Mouse (Mus musculus): ENCODE data around the gene Lsmem1.
"Not testable (repeated sequence)": the region's sequence is repeated elsewhere in the genome, so short reads cannot be mapped to it uniquely, and the experiment has no call there.

Gene Lsmem1

DNA sequence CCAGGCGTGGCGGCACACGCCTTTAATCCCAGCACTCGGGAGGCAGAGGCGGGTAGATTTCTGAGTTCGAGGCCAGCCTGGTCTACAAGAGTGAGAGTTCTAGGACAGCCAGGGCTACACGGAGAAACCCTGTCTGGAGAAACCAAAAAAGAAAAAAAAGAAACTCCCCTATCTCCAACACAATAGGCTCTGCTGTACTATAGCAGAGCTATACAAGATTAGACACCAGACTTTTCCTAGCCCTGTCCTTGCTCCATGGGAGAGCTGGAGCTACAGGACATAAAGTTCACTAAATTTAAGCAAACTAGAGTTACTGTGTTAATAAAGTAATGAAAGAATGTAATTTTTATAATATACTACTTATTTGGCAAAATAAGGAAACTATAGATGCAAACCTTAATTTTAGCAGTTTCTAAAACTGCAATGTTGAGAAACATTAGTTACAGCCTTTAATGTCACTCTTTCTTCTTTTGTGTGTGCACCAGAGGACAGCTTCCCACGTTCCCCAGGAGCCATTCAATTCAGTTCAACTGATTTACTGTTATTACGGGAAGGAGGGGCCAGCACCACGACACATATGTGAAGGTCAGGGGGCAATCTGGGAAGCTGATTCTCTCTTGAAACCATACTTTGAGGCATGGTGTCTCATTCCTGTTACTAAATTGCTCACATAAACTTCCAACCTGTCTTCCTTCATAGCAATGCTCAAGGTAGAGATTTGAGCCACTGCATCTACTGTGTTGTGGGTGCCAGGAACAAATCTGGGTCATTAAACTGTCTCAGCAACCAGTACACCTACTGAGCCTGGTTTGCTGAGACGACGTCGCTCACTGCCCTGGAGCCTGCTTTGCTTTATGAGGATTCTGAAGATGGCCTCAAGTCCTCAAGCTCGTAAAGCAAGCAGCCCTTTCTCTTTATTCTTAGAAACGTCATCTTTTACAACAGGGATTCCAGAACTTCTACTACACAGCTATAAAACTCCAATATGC is 15.9 kb upstream of the Lsmem1 start:
- no peak for DNase-seq (ENCODE audit: low spot score)

DNA sequence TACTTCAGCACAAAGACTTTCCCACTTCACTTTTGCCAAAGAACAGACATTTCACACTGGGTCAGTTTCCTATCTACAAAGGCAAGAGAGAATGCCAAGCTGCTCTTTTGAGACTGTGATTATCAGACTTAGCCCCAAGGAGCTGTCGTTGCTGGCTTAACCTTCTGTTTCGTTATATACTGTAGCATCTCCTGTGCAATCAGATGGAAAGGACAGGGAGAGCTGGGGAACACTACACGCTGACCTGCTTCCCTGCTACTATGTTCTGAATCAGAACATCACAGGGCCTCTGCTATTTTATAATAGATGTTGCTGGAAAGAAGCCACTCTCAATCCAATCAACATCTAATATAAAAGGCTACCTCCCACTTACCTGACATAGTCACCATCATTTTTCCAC is 9.8 kb upstream of the Lsmem1 start:
- DNase-seq (ENCODE audit: low spot score), result no peak

- no peak for DNase-seq (ENCODE audit: low spot score)
Observed at GRCm38 (mm10) chr12:40207909-40208308, 8.6 kb upstream of the Lsmem1 start.

GRCm38 (mm10) chr12:40202161-40203035 is 3.1 kb upstream of the Lsmem1 start:
- DNase-seq (ENCODE audit: low spot score), result no peak

DNA sequence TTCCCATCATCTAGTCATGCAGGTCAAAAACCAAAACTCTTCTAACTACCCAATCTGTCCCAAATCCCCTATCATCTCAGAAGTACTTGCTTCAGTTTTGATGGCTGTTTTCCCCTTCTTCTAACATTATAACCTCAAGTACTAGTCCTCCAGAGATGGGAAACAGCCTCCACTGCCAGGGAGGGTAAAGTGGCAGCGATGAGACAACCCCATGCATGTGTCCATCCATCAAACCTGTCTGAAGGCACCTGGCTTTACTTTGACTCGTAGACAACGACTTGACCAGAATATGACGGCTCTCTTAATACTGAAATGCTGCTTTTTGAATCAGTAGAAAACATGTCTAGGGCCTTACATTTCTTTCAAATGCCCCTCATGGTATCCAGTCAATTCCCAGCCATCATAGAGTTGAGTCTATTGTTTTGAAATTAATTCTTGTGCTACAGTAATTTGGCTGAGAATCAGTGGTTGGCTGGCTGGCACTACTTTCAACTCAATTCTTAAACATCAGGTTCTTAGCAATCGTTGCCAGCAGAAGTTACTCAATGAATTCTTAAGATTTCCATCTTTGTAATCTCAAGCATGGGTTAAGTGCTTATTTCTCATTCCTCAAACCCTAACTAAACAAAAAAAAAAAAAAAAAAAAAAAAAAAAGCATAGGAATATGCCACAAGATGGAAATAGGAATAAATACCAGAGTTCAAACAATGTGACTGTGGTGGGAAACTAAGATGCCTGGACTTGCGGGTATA is 1.4 kb upstream of the Lsmem1 start:
- DNase-seq (ENCODE audit: low spot score), result no peak

DNA sequence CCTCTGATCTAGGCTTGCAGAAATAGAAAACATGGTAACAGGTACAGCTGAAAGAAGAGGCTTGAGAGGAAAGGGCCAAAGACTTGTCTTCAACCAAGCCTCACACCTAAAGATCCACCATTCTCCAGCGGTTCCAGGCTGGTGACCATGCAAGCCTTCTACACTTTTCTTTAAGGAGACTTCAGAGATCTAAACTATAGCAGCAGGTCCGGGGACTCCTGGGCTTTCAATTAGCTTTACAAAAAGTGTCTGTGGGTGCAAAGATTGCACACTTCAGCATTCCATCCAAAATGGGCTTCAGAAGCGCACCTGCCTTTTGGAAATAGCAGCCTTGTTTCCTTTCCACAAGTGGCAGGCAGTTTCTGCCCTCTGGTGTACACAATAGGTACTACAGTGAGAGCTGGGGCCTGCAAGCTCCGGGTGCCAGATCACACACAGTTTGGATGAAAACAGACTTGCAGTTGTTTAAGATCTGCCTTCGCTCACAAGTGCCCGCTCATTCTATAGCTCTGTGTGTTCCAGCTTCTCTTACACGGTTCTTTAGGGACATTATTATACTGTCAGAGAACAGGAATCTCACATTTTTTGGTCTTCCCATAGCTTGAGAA is 609 bp upstream of the Lsmem1 start:
- DNase-seq (ENCODE audit: low spot score), result peak; percentile 47

DNA sequence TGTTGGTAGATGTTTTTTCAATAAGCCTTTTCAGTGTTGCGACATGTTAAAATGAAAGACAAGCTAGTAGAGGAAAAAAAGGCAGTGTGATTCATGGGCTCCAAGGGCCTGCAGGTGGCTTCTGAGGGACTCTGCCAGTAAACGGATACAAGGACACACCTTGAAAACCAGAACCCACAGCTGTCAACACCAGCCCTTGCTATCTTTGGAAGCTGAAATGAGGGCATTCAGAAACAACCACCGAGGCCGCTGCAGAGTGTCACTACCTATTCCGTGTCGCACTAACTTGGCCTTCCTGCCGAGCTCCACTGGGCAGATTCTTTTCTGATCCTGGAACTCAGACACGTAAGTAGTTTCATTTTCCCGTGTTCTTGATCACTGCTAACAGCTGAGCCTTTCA is 863 bp downstream of the Lsmem1 start:
- no peak for DNase-seq (ENCODE audit: low spot score)

- no peak for DNase-seq (ENCODE audit: low spot score)
Observed at GRCm38 (mm10) chr12:40198019-40198418, 1.3 kb downstream of the Lsmem1 start.

- DNase-seq (ENCODE audit: low spot score), result no peak
Observed at GRCm38 (mm10) chr12:40197511-40197910, 1.8 kb downstream of the Lsmem1 start.

DNA sequence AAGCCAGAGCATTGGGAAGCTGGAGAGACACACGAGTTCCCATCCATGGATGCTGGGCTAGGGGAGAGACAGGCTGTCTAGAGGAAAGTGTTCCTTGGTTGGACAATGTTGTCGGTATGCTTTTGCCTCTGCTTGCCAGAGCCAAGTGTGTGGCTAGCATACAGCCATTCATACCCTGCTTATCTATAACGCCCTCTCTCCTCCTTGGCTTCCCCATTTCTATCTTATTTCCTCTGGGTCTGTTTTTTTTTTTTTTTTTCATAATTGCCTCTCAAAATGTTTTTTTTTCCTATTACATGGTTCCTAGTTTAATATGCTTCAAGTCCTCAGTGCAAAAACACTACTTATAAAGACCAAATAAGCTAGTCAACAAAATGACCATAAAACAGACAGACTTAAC is 13.8 kb downstream of the Lsmem1 start:
- DNase-seq (ENCODE audit: low spot score), result no peak

- peak; percentile 14 for DNase-seq (ENCODE audit: low spot score)
Observed at GRCm38 (mm10) chr12:40177089-40177488, 22.2 kb downstream of the Lsmem1 start.

DNA sequence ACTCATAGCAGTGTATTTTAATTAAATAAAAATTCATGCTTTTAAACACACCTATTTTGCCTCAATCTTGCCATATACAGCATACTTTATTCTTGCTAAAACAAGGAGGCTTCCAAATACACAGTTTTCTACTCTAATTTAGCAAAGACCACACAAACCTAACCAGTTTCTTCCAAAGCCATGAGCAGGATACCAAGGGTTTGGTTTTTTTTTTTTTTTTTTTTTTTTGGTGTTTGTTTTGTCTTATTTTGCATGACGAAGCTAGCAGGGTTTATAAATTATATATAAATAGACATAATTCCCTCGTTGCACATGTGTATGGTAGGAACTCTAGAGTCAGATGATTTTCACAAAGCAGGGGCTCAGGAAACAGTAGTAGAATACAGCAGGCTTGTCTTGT is 23.1 kb downstream of the Lsmem1 start:
- DNase-seq (ENCODE audit: low spot score), result no peak

- not testable (repeated sequence) for DNase-seq (ENCODE audit: low spot score)
Observed at GRCm38 (mm10) chr12:40175171-40175570, 24.1 kb downstream of the Lsmem1 start.

DNA sequence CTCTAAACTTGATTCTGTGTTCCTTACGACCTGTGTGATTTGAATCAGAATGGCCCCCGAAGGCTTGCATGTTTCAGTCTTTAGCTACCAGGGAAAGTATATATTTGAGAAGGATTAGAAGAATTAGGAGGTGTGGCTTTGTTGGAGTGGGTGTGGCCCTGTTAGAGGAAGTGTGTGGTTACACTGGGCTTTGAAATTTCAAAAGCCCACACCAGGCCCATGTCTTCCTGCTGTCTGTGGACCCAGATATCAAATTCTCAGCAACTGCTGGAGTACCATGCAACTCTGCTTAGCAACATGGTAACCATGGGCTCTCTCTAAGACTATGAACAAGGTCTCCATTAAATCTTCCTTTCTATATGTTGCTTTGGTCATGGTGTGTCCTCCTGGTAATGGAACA is 27.7 kb downstream of the Lsmem1 start:
- DNase-seq (ENCODE audit: low spot score), result no peak

- no peak for DNase-seq (ENCODE audit: low spot score)
Observed at GRCm38 (mm10) chr12:40169675-40170074, 29.6 kb downstream of the Lsmem1 start.

- no peak for DNase-seq (ENCODE audit: low spot score)
Observed at GRCm38 (mm10) chr12:40164621-40165020, 34.7 kb downstream of the Lsmem1 start.

DNA sequence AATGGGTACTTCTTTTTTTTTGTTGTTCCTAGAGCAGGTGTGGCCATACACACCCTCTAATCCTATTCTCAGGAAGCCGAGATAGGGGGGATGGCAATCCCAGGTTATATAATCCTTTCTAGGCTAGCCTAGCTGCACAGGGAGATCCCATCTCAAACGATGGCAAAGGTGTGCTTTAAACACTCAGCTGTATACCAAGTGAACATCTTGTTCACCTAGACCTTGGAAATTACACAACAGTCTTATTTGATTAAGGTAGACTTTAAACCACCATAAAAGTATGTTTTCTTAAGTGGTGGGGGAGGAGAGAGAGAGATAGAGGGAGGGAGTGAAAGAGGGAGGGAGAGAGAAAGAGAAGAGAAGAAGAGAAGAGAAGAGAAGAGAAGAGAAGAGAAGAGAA is 38.5 kb downstream of the Lsmem1 start:
- no peak for DNase-seq (ENCODE audit: low spot score)

DNA sequence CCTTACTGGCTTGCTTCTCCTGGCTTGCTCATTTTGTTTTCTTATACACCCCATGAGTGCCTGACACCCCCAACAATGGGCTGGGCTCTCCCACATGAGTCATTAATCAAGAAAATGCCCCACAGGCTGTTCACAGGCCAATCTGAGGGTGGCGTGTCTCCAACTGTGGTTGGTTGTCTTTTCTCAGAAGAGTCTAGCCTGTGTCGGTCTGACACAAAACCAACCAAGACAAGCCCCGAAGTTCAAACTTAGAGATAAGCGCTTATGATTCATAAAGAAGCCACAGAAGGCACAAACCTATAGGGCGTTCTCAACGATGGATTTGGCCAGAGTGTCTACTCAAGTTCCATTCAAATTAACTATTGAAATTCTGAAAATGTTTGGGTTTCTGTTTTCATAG is 45.1 kb downstream of the Lsmem1 start:
- DNase-seq (ENCODE audit: low spot score), result no peak

DNA sequence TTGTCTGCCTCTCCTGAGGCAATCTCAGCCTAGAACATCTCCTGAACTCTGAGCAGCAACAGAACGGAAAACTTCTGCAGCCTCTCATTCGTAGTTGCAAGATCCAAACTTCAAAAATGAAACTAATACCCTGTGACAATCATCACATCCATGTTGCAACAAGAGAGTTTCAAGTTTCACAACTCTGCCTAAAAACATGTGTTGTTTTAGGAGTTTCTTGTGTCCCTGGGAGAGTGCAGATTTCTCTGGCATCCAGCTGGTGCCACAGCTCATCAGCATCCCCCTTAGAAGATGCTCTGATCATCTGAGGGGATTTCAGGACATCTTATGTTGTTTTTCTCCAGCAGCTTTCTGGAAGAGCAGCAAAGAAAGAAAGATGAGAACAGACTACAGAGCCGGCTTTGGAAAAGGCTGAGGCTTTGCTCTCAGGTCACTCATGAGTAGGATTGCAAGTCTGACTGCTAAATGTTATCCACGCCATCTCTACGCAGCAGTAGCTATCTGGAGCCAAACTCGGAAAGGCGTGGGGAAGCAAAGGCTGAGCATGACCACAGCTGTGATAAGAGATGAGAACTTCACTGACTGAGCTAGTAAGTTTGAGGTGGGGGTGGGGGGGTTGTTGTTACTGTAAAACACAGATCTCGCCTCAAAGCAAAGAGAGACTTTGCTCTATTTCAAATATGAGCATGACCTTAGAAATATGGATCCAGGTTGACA is 46.8 kb downstream of the Lsmem1 start:
- DNase-seq (ENCODE audit: low spot score), result no peak

GRCm38 (mm10) chr12:40147319-40147718 is 52.0 kb downstream of the Lsmem1 start:
- no peak for DNase-seq (ENCODE audit: low spot score)

DNA sequence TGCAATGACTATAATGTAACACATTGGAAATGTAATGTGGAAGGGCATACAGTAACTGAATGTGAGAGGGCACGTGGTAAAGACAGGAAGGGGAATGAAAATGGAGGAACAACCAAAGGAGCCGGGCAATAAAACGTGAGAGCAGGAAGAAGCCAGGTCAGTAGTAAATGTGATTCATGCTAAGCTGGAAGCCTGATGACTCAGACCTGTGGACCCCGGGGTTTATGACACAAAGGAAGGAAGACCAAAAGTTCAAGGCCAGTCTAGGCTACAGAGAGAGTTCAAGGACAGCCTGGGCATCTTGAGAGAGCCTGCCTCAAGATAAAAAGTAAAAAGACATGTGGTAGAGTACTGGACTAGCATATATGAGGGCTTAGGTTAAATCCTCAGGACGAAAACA is 52.8 kb downstream of the Lsmem1 start:
- no peak for DNase-seq (ENCODE audit: low spot score)

Measured in ovary, postnatal 36 days (tissue).